Mouse (Mus musculus): Measurements from ENCODE around the gene Man1c1. TPM values are rescaled to one million over a fixed set of nuclear protein-coding genes. Genes with fewer than 3 reads are reported as not detected.

Man1c1 gene
- total and polyA plus RNA-seq, 2 experiments from 2014 or later = 3.8 to 14.8 TPM

GRCm38 (mm10) chr4:134589786-134590185 is 114.3 kb downstream of the Man1c1 start:
- no peak overlapping the region for H3K4me2 ChIP-seq (ENCODE audit: low read depth, low read length)
- peaks cover 18% of the 10 kb centered on the region for H3K4me1 ChIP-seq (ENCODE audit: control insufficient read depth, insufficient read depth)
- no peaks in the 10 kb centered on the region for H3K27me3 ChIP-seq (ENCODE audit: control insufficient read depth, insufficient read depth, low read length)
- no peak overlapping the region for H3K27ac ChIP-seq (ENCODE audit: low read depth)
- peaks cover 8% of the 10 kb centered on the region; the same call in 1 of the 2 replicates for H3K36me3 ChIP-seq (replicated peaks; ENCODE audit: control insufficient read depth, insufficient read depth, low read length)
- no peak for ATAC-seq (ENCODE audit: insufficient read depth, low read depth)
- H3K4me3 ChIP-seq (ENCODE audit: low read depth, low read length) = no peak overlapping the region
- DNase-seq (ENCODE audit: low spot score) = no peak
- no peak overlapping the region for H3K9ac ChIP-seq (replicated peaks; ENCODE audit: low read depth, low read length)
- no peaks in the 10 kb centered on the region for H3K9me3 ChIP-seq (replicated peaks; ENCODE audit: control insufficient read depth, low read length)
- WGBS = 88% methylated on average over 9 of the region's 9 CpGs
- TF ChIP-seq EP300 (IDR thresholded peaks at IDR 0.05; ENCODE audit: low read depth) = no peak
- no peak for TF ChIP-seq CTCF (IDR thresholded peaks at IDR 0.05; ENCODE audit: low read depth)

GRCm38 (mm10) chr4:134588951-134589350 is 115.1 kb downstream of the Man1c1 start:
- ATAC-seq (ENCODE audit: insufficient read depth, low read depth) = no peak
- peaks cover 8% of the 10 kb centered on the region; the same call in 1 of the 2 replicates for H3K36me3 ChIP-seq (replicated peaks; ENCODE audit: control insufficient read depth, insufficient read depth, low read length)
- 75% methylated on average over 5 of the region's 5 CpGs for WGBS

GRCm38 (mm10) chr4:134588287-134588686 is 115.8 kb downstream of the Man1c1 start:
- Histone ChIP-seq H3K4me3 (ENCODE audit: low read depth, low read length) (no peak overlapping the region), H3K27ac (ENCODE audit: low read depth) (no peak overlapping the region), H3K9me3 (replicated peaks; ENCODE audit: control insufficient read depth, low read length) (no peaks in the 10 kb centered on the region), H3K9ac (replicated peaks; ENCODE audit: low read depth, low read length) (no peak overlapping the region), H3K4me2 (ENCODE audit: low read depth, low read length) (no peak overlapping the region), H3K4me1 (ENCODE audit: control insufficient read depth, insufficient read depth) (peaks cover 18% of the 10 kb centered on the region), H3K27me3 (ENCODE audit: control insufficient read depth, insufficient read depth, low read length) (no peaks in the 10 kb centered on the region), H3K36me3 (replicated peaks; ENCODE audit: control insufficient read depth, insufficient read depth, low read length) (peaks cover 8% of the 10 kb centered on the region; the same call in 1 of the 2 replicates)
- TF ChIP-seq CTCF (IDR thresholded peaks at IDR 0.05; ENCODE audit: low read depth) (no peak), EP300 (IDR thresholded peaks at IDR 0.05; ENCODE audit: low read depth) (no peak)
- WGBS = 90% methylated on average over 9 of the region's 9 CpGs
- ATAC-seq (ENCODE audit: insufficient read depth, low read depth) (no peak), DNase-seq (ENCODE audit: low spot score) (no peak)

More at GRCm38 (mm10) chr4:134588951-134589350, 115.1 kb downstream of the Man1c1 start:
- no peak overlapping the region for H3K9ac ChIP-seq (replicated peaks; ENCODE audit: low read depth, low read length)
- no peak overlapping the region for H3K4me3 ChIP-seq (ENCODE audit: low read depth, low read length)
- H3K4me2 ChIP-seq (ENCODE audit: low read depth, low read length) = no peak overlapping the region
- peaks cover 18% of the 10 kb centered on the region for H3K4me1 ChIP-seq (ENCODE audit: control insufficient read depth, insufficient read depth)
- TF ChIP-seq CTCF (IDR thresholded peaks at IDR 0.05; ENCODE audit: low read depth) (no peak), EP300 (IDR thresholded peaks at IDR 0.05; ENCODE audit: low read depth) (no peak)
- no peak for DNase-seq (ENCODE audit: low spot score)
- no peak overlapping the region for H3K27ac ChIP-seq (ENCODE audit: low read depth)
- H3K9me3 ChIP-seq (replicated peaks; ENCODE audit: control insufficient read depth, low read length) = no peaks in the 10 kb centered on the region
- H3K27me3 ChIP-seq (ENCODE audit: control insufficient read depth, insufficient read depth, low read length) = no peaks in the 10 kb centered on the region

DNA sequence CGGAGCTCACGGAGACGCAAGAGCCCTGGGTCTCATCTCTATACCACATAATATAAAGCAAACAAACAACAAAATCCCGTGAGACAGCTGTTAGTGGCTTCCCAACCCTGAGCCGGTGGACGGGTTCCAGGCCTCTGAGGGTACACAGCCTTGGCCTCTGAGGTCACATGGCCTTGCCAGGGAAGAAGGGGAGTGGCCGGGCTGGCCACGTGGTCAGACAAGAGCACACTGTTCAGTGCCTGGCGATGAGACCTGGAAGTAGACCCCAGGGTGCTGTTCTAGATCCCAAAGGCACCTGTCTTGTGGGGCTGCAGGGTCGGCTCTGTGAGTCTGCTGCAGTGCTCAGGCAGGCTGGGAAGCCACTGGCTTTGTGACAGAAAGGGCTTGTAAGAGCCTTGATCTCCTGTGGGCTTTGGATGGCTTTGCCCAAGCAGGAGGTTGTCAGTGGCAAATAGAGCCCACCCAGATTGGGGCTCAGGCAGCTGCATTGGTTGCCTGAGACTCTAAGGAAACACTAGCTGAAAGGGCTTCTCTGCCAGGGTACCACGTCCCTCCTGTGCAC is 116.4 kb downstream of the Man1c1 start:
- Histone ChIP-seq H3K4me2 (ENCODE audit: low read depth, low read length) (no peak overlapping the region), H3K9me3 (replicated peaks; ENCODE audit: control insufficient read depth, low read length) (no peaks in the 10 kb centered on the region), H3K9ac (replicated peaks; ENCODE audit: low read depth, low read length) (no peak overlapping the region), H3K27ac (ENCODE audit: low read depth) (no peak overlapping the region), H3K36me3 (replicated peaks; ENCODE audit: control insufficient read depth, insufficient read depth, low read length) (peaks cover 8% of the 10 kb centered on the region; the same call in 1 of the 2 replicates), H3K27me3 (ENCODE audit: control insufficient read depth, insufficient read depth, low read length) (no peaks in the 10 kb centered on the region), H3K4me1 (ENCODE audit: control insufficient read depth, insufficient read depth) (peaks cover 17% of the 10 kb centered on the region), H3K4me3 (ENCODE audit: low read depth, low read length) (no peak overlapping the region)
- WGBS = 67% methylated on average over 11 of the region's 11 CpGs
- ATAC-seq (ENCODE audit: insufficient read depth, low read depth) = no peak
- DNase-seq (ENCODE audit: low spot score) = no peak
- TF ChIP-seq EP300 (IDR thresholded peaks at IDR 0.05; ENCODE audit: low read depth) (no peak), CTCF (IDR thresholded peaks at IDR 0.05; ENCODE audit: low read depth) (no peak)

GRCm38 (mm10) chr4:134586631-134587030 is 117.5 kb downstream of the Man1c1 start:
- no peak for ATAC-seq (ENCODE audit: insufficient read depth, low read depth)
- H3K9ac ChIP-seq (replicated peaks; ENCODE audit: low read depth, low read length) = no peak overlapping the region
- TF ChIP-seq EP300 (IDR thresholded peaks at IDR 0.05; ENCODE audit: low read depth) = no peak
- WGBS = 95% methylated on average over 1 of the region's 1 CpGs
- H3K36me3 ChIP-seq (replicated peaks; ENCODE audit: control insufficient read depth, insufficient read depth, low read length) = peaks cover 8% of the 10 kb centered on the region; the same call in 1 of the 2 replicates
- no peaks in the 10 kb centered on the region for H3K27me3 ChIP-seq (ENCODE audit: control insufficient read depth, insufficient read depth, low read length)
- DNase-seq (ENCODE audit: low spot score) = no peak
- H3K9me3 ChIP-seq (replicated peaks; ENCODE audit: control insufficient read depth, low read length) = no peaks in the 10 kb centered on the region
- no peak overlapping the region for H3K27ac ChIP-seq (ENCODE audit: low read depth)
- H3K4me1 ChIP-seq (ENCODE audit: control insufficient read depth, insufficient read depth) = peaks cover 8% of the 10 kb centered on the region
- H3K4me3 ChIP-seq (ENCODE audit: low read depth, low read length) = no peak overlapping the region
- H3K4me2 ChIP-seq (ENCODE audit: low read depth, low read length) = no peak overlapping the region

- no peak overlapping the region for H3K9ac ChIP-seq (replicated peaks; ENCODE audit: low read depth, low read length)
- 61% methylated on average over 7 of the region's 7 CpGs for WGBS
- peaks cover 8% of the 10 kb centered on the region; the same call in 1 of the 2 replicates for H3K36me3 ChIP-seq (replicated peaks; ENCODE audit: control insufficient read depth, insufficient read depth, low read length)
- no peaks in the 10 kb centered on the region for H3K27me3 ChIP-seq (ENCODE audit: control insufficient read depth, insufficient read depth, low read length)
- TF ChIP-seq EP300 (IDR thresholded peaks at IDR 0.05; ENCODE audit: low read depth) (no peak), CTCF (IDR thresholded peaks at IDR 0.05; ENCODE audit: low read depth) (no peak)
- ATAC-seq (ENCODE audit: insufficient read depth, low read depth) (no peak), DNase-seq (ENCODE audit: low spot score) (no peak)
- no peaks in the 10 kb centered on the region for H3K9me3 ChIP-seq (replicated peaks; ENCODE audit: control insufficient read depth, low read length)
- H3K4me2 ChIP-seq (ENCODE audit: low read depth, low read length) = no peak overlapping the region
- H3K4me3 ChIP-seq (ENCODE audit: low read depth, low read length) = no peak overlapping the region
- H3K4me1 ChIP-seq (ENCODE audit: control insufficient read depth, insufficient read depth) = peaks cover 3% of the 10 kb centered on the region
- no peak overlapping the region for H3K27ac ChIP-seq (ENCODE audit: low read depth)
These were observed 118.0 kb downstream of the Man1c1 start for GRCm38 (mm10) chr4:134586126-134586525.
